Mouse (Mus musculus) hindlimb bud, embryonic 11.5 days (tissue): ENCODE data around the gene Egr2.

Experiments used
- DNase-seq: peaks from one replicate; pipeline ENCODE4 v3.0.0-alpha.2; 2012; ENCODE audit warnings: low read depth, low spot score; ENCODE audit errors: extremely low spot score

Gene Egr2

GRCm38 (mm10) chr10:67535256-67535655 lies at the start of gene Egr2:
Gene Egr2 (plus strand): TSS chr10:67535475.
- no peak for DNase-seq

GRCm38 (mm10) chr10:67487496-67487895 lies 47.8 kb upstream of the Egr2 start:
- no peak for DNase-seq

GRCm38 (mm10) chr10:67489836-67490235 lies 45.4 kb upstream of the Egr2 start:
- no peak for DNase-seq

GRCm38 (mm10) chr10:67490632-67491031 lies 44.6 kb upstream of the Egr2 start:
- no peak for DNase-seq

GRCm38 (mm10) chr10:67492161-67492571 lies 43.1 kb upstream of the Egr2 start:
- DNase-seq, result no peak

GRCm38 (mm10) chr10:67493556-67493955 lies 41.7 kb upstream of the Egr2 start:
- no peak for DNase-seq

GRCm38 (mm10) chr10:67497144-67497892 lies 38.0 kb upstream of the Egr2 start:
- DNase-seq, result no peak

- DNase-seq, result no peak
Measured at GRCm38 (mm10) chr10:67497951-67498350, 37.3 kb upstream of the Egr2 start.

GRCm38 (mm10) chr10:67503320-67503995 lies 31.8 kb upstream of the Egr2 start:
- no peak for DNase-seq

- no peak for DNase-seq
Measured at GRCm38 (mm10) chr10:67504046-67504445, 31.2 kb upstream of the Egr2 start.

GRCm38 (mm10) chr10:67505248-67505647 lies 30.0 kb upstream of the Egr2 start:
- DNase-seq, result no peak

- DNase-seq, result no peak
Measured at GRCm38 (mm10) chr10:67512211-67512610, 23.1 kb upstream of the Egr2 start.

GRCm38 (mm10) chr10:67512871-67513270 lies 22.4 kb upstream of the Egr2 start:
- no peak for DNase-seq

GRCm38 (mm10) chr10:67518733-67519132 lies 16.5 kb upstream of the Egr2 start:
- DNase-seq, result no peak

GRCm38 (mm10) chr10:67524130-67524529 lies 11.1 kb upstream of the Egr2 start:
- no peak for DNase-seq

- DNase-seq, result no peak
Measured at GRCm38 (mm10) chr10:67524694-67525093, 10.6 kb upstream of the Egr2 start.

GRCm38 (mm10) chr10:67526435-67526834 lies 8.8 kb upstream of the Egr2 start:
- DNase-seq, result no peak

GRCm38 (mm10) chr10:67529769-67530168 lies 5.5 kb upstream of the Egr2 start:
- DNase-seq, result no peak

GRCm38 (mm10) chr10:67535972-67536371 lies 697 bp downstream of the Egr2 start:
- DNase-seq, result peak; percentile 26

GRCm38 (mm10) chr10:67536621-67537141 lies 1.4 kb downstream of the Egr2 start:
- DNase-seq, result no peak

- peak; percentile 66 for DNase-seq
Measured at GRCm38 (mm10) chr10:67537151-67537994, 2.1 kb downstream of the Egr2 start.
